Mouse (Mus musculus): Measurements from ENCODE around the gene Morn5.

DNA sequence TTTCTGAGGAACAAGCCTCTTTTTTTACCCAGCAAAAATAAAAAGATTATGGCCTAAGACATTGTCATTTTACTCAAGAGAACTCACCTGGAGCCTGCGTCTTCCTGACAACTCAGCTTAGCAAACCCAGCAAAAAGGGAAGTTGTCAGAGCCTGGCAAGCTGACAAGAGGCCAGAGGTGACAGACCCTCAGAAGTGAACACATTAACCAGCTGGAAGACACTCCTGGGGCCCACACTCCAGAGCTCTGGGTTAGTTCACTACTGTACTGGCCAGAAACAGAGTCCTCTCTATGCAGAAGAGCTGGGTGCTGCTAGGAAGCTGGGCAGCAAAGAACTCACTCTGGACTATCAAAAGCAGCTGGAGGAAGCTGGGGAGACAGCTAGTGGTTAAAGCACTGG, 8.4 kb upstream of the Morn5 start:
- TF ChIP-seq CTCF (conservative IDR thresholded peaks at IDR 0.05; ENCODE audit: low read length) = no peak
- no peak for TF ChIP-seq POU5F1 (IDR thresholded peaks at IDR 0.05; ENCODE audit: borderline replicate concordance, low read length)
- TF ChIP-seq NANOG (IDR thresholded peaks at IDR 0.05; ENCODE audit: borderline replicate concordance, low read length) = no peak

Data from E14TG2a.4 (cell line).